Mouse (Mus musculus): ENCODE measurements around the gene Dmgdh. TPM values are rescaled to one million over a fixed set of nuclear protein-coding genes. Genes with fewer than 3 reads are reported as not detected.

Dmgdh gene
- polyA plus RNA-seq, 1 experiment from 2014 or later, result 7.5 TPM

- Histone ChIP-seq H3K27ac (no peak overlapping the region), H3K4me2 (no peak overlapping the region), H3K9me3 (replicated peaks) (no peaks in the 10 kb centered on the region), H3K4me1 (no peaks in the 10 kb centered on the region), H3K27me3 (replicated peaks) (peaks cover 21% of the 10 kb centered on the region), H3K36me3 (no peaks in the 10 kb centered on the region), H3K9ac (no peak overlapping the region), H3K4me3 (no peak overlapping the region)
- peak; percentile 51 for ATAC-seq
- WGBS (ENCODE audit: insufficient replicate concordance), result 78% methylated on average over 4 of the region's 4 CpGs
Measured at GRCm38 (mm10) chr13:93672371-93672770, 1.9 kb upstream of the Dmgdh start.

- Histone ChIP-seq H3K27me3 (replicated peaks) (peaks cover 21% of the 10 kb centered on the region), H3K9me3 (replicated peaks) (no peaks in the 10 kb centered on the region), H3K4me2 (peak overlapping the region; percentile 41), H3K27ac (no peak overlapping the region), H3K9ac (no peak overlapping the region), H3K4me1 (no peaks in the 10 kb centered on the region), H3K36me3 (no peaks in the 10 kb centered on the region), H3K4me3 (peak overlapping the region; percentile 37; the same call in 1 of the 2 replicates)
- WGBS (ENCODE audit: insufficient replicate concordance), result 43% methylated on average over 2 of the region's 2 CpGs
- no peak for ATAC-seq
Measured at GRCm38 (mm10) chr13:93673296-93673695, 937 bp upstream of the Dmgdh start.

GRCm38 (mm10) chr13:93676864-93677263 lies 2.6 kb downstream of the Dmgdh start:
- no peaks in the 10 kb centered on the region for H3K9me3 ChIP-seq (replicated peaks)
- peaks cover 21% of the 10 kb centered on the region for H3K27me3 ChIP-seq (replicated peaks)
- no peaks in the 10 kb centered on the region for H3K36me3 ChIP-seq
- 50% methylated on average over 9 of the region's 9 CpGs for WGBS (ENCODE audit: insufficient replicate concordance)
- no peak overlapping the region for H3K9ac ChIP-seq
- H3K27ac ChIP-seq, result no peak overlapping the region
- no peak overlapping the region for H3K4me3 ChIP-seq
- ATAC-seq, result no peak
- H3K4me1 ChIP-seq, result no peaks in the 10 kb centered on the region
- H3K4me2 ChIP-seq, result no peak overlapping the region

GRCm38 (mm10) chr13:93683336-93683735 lies 9.1 kb downstream of the Dmgdh start:
- ATAC-seq, result no peak

GRCm38 (mm10) chr13:93685226-93685625 lies 11.0 kb downstream of the Dmgdh start:
- 77% methylated on average over 4 of the region's 4 CpGs for WGBS (ENCODE audit: insufficient replicate concordance)
- Histone ChIP-seq H3K9me3 (replicated peaks) (no peaks in the 10 kb centered on the region), H3K9ac (no peak overlapping the region), H3K36me3 (no peaks in the 10 kb centered on the region), H3K4me1 (no peaks in the 10 kb centered on the region), H3K4me3 (no peak overlapping the region), H3K27ac (no peak overlapping the region), H3K4me2 (no peak overlapping the region), H3K27me3 (replicated peaks) (no peaks in the 10 kb centered on the region)
- no peak for ATAC-seq

More at GRCm38 (mm10) chr13:93683336-93683735, 9.1 kb downstream of the Dmgdh start:
- Histone ChIP-seq H3K4me1 (no peaks in the 10 kb centered on the region), H3K27ac (no peak overlapping the region), H3K36me3 (no peaks in the 10 kb centered on the region), H3K9ac (no peak overlapping the region), H3K27me3 (replicated peaks) (no peaks in the 10 kb centered on the region), H3K4me2 (no peak overlapping the region), H3K9me3 (replicated peaks) (no peaks in the 10 kb centered on the region), H3K4me3 (no peak overlapping the region)

GRCm38 (mm10) chr13:93687321-93687720 lies 13.1 kb downstream of the Dmgdh start:
- H3K4me2 ChIP-seq, result no peak overlapping the region
- no peaks in the 10 kb centered on the region for H3K9me3 ChIP-seq (replicated peaks)
- ATAC-seq, result no peak
- no peaks in the 10 kb centered on the region for H3K36me3 ChIP-seq
- H3K9ac ChIP-seq, result no peak overlapping the region
- WGBS (ENCODE audit: insufficient replicate concordance), result 34% methylated on average over 5 of the region's 5 CpGs
- no peak overlapping the region for H3K27ac ChIP-seq
- H3K27me3 ChIP-seq (replicated peaks), result no peaks in the 10 kb centered on the region
- H3K4me3 ChIP-seq, result no peak overlapping the region
- H3K4me1 ChIP-seq, result no peaks in the 10 kb centered on the region

- Histone ChIP-seq H3K27me3 (replicated peaks) (no peaks in the 10 kb centered on the region), H3K4me2 (no peak overlapping the region), H3K27ac (no peak overlapping the region), H3K9me3 (replicated peaks) (no peaks in the 10 kb centered on the region), H3K4me1 (no peaks in the 10 kb centered on the region), H3K9ac (no peak overlapping the region), H3K36me3 (no peaks in the 10 kb centered on the region), H3K4me3 (no peak overlapping the region)
- WGBS (ENCODE audit: insufficient replicate concordance), result 88% methylated on average over 3 of the region's 3 CpGs
- ATAC-seq, result no peak
Measured at GRCm38 (mm10) chr13:93689566-93689965, 15.3 kb downstream of the Dmgdh start.

GRCm38 (mm10) chr13:93690821-93691220 lies 16.6 kb downstream of the Dmgdh start:
- no peaks in the 10 kb centered on the region for H3K4me1 ChIP-seq
- no peak overlapping the region for H3K4me2 ChIP-seq
- H3K9me3 ChIP-seq (replicated peaks), result no peaks in the 10 kb centered on the region
- H3K4me3 ChIP-seq, result no peak overlapping the region
- H3K36me3 ChIP-seq, result no peaks in the 10 kb centered on the region
- 46% methylated on average over 1 of the region's 1 CpGs for WGBS (ENCODE audit: insufficient replicate concordance)
- no peak overlapping the region for H3K9ac ChIP-seq
- no peak for ATAC-seq
- H3K27ac ChIP-seq, result no peak overlapping the region
- no peaks in the 10 kb centered on the region for H3K27me3 ChIP-seq (replicated peaks)

- Histone ChIP-seq H3K4me2 (no peak overlapping the region), H3K27ac (no peak overlapping the region), H3K27me3 (replicated peaks) (no peaks in the 10 kb centered on the region), H3K9ac (no peak overlapping the region), H3K4me3 (no peak overlapping the region), H3K4me1 (no peaks in the 10 kb centered on the region), H3K36me3 (no peaks in the 10 kb centered on the region), H3K9me3 (replicated peaks) (no peaks in the 10 kb centered on the region)
- WGBS (ENCODE audit: insufficient replicate concordance), result 77% methylated on average over 6 of the region's 6 CpGs
- ATAC-seq, result no peak
Measured at GRCm38 (mm10) chr13:93698866-93699265, 24.6 kb downstream of the Dmgdh start.

GRCm38 (mm10) chr13:93705697-93706096 lies 31.5 kb downstream of the Dmgdh start:
- 74% methylated on average over 4 of the region's 4 CpGs for WGBS (ENCODE audit: insufficient replicate concordance)
- H3K36me3 ChIP-seq, result no peaks in the 10 kb centered on the region
- no peaks in the 10 kb centered on the region for H3K9me3 ChIP-seq (replicated peaks)
- no peak overlapping the region for H3K9ac ChIP-seq
- ATAC-seq, result no peak
- no peaks in the 10 kb centered on the region for H3K27me3 ChIP-seq (replicated peaks)
- no peak overlapping the region for H3K27ac ChIP-seq
- H3K4me2 ChIP-seq, result no peak overlapping the region
- H3K4me1 ChIP-seq, result no peaks in the 10 kb centered on the region
- H3K4me3 ChIP-seq, result no peak overlapping the region

GRCm38 (mm10) chr13:93707271-93707670 lies 33.0 kb downstream of the Dmgdh start:
- Histone ChIP-seq H3K4me3 (no peak overlapping the region), H3K9ac (no peak overlapping the region), H3K9me3 (replicated peaks) (no peaks in the 10 kb centered on the region), H3K4me1 (no peaks in the 10 kb centered on the region), H3K27ac (no peak overlapping the region), H3K27me3 (replicated peaks) (no peaks in the 10 kb centered on the region), H3K4me2 (no peak overlapping the region), H3K36me3 (no peaks in the 10 kb centered on the region)
- ATAC-seq, result no peak
- WGBS (ENCODE audit: insufficient replicate concordance), result 64% methylated on average over 4 of the region's 4 CpGs

GRCm38 (mm10) chr13:93710325-93710724 lies 36.1 kb downstream of the Dmgdh start:
- Histone ChIP-seq H3K27me3 (replicated peaks) (no peaks in the 10 kb centered on the region), H3K4me2 (no peak overlapping the region), H3K27ac (no peak overlapping the region), H3K4me1 (no peaks in the 10 kb centered on the region), H3K9ac (no peak overlapping the region), H3K4me3 (no peak overlapping the region), H3K36me3 (no peaks in the 10 kb centered on the region; the same call in 1 of the 2 replicates), H3K9me3 (replicated peaks) (no peaks in the 10 kb centered on the region)
- WGBS (ENCODE audit: insufficient replicate concordance), result 68% methylated on average over 4 of the region's 4 CpGs
- ATAC-seq, result no peak

GRCm38 (mm10) chr13:93711226-93711625 lies 37.0 kb downstream of the Dmgdh start:
- WGBS (ENCODE audit: insufficient replicate concordance), result 63% methylated on average over 4 of the region's 4 CpGs
- H3K9me3 ChIP-seq (replicated peaks), result no peaks in the 10 kb centered on the region
- H3K27ac ChIP-seq, result no peak overlapping the region
- no peaks in the 10 kb centered on the region; the same call in 1 of the 2 replicates for H3K36me3 ChIP-seq
- H3K4me3 ChIP-seq, result no peak overlapping the region
- no peaks in the 10 kb centered on the region for H3K4me1 ChIP-seq
- no peak overlapping the region for H3K9ac ChIP-seq
- no peaks in the 10 kb centered on the region for H3K27me3 ChIP-seq (replicated peaks)
- no peak overlapping the region for H3K4me2 ChIP-seq
- peak; percentile 21; the same call in 1 of the 2 replicates for ATAC-seq
